15 mouse cellular contexts compared by ENCODE assay signal in genomic region chr15:95366506-95366905, GRCm38 (mm10).
"Had no signal": no experiment of that assay in that cellular context is flagged by ENCODE, and none has a peak within 500 bp of the region (broad histone marks: within the 10 kb centered on the region; RNA-seq: fewer than 3 reads in every experiment).

No protein-coding gene starts in this region.

- H3K27me3 ChIP-seq: kidney, embryonic 15.5 days; liver, embryonic 13.5 days; lung, embryonic 15.5 days; megakaryocyte, embryonic 14.5 days; neural tube, embryonic 12.5 days had no signal

- H3K9me3 ChIP-seq: kidney, embryonic 15.5 days; liver, embryonic 13.5 days; lung, embryonic 15.5 days; neural tube, embryonic 12.5 days had no signal

- H3K4me3 ChIP-seq: kidney, embryonic 15.5 days; liver, embryonic 13.5 days; lung, embryonic 15.5 days; megakaryocyte, embryonic 14.5 days; neural tube, embryonic 12.5 days had no signal

- DNase-seq: kidney, adult 2 months; kidney, postnatal 14 days; left cerebral cortex, postnatal 4 days; liver, embryonic 13.5 days; liver, postnatal 0 days; lung, postnatal 14 days; right cerebral cortex, postnatal 4 days; spleen, adult 18-20 months; thymus, adult 18-20 months; thymus, postnatal 25 days had no signal

- H3K9ac ChIP-seq: kidney, embryonic 15.5 days; liver, embryonic 13.5 days; liver, postnatal 0 days; lung, embryonic 15.5 days; neural tube, embryonic 12.5 days had no signal

- H3K4me2 ChIP-seq: kidney, embryonic 15.5 days; liver, embryonic 13.5 days; lung, embryonic 15.5 days; neural tube, embryonic 12.5 days had no signal

- H3K4me1 ChIP-seq: kidney, embryonic 15.5 days; liver, embryonic 13.5 days; lung, embryonic 15.5 days; megakaryocyte, embryonic 14.5 days; neural tube, embryonic 12.5 days had no signal

- ATAC-seq: liver, postnatal 0 days had no signal

- H3K27ac ChIP-seq: kidney, embryonic 15.5 days; liver, embryonic 13.5 days; lung, embryonic 15.5 days; macrophage; neural tube, embryonic 12.5 days had no signal

- H3K36me3 ChIP-seq: kidney, embryonic 15.5 days; liver, embryonic 13.5 days; lung, embryonic 15.5 days; neural tube, embryonic 12.5 days had no signal
